Mouse (Mus musculus) liver, embryonic 15.5 days (tissue): ENCODE measurements around the gene Eif3b. TPM values are rescaled to one million over a fixed set of nuclear protein-coding genes. Genes with fewer than 3 reads are reported as not detected.

Experiments
- ATAC-seq: fragments of 200-750 bp; cut with Nextera tagmentation; 2 replicates; pipeline ENCODE4 v1.8.0; 2017; ENCODE audit warnings: moderate number of reproducible peaks, mild to moderate bottlenecking, moderate library complexity; ENCODE audit not compliant: insufficient read depth
- H3K27ac ChIP-seq: fragments of 300-500 bp; sonication (generic); replicated peaks from 2 replicates; pipeline ENCODE4 v1.5.1; 2015; ENCODE audit warnings: mild to moderate bottlenecking, inconsistent platforms
- H3K27me3 ChIP-seq: fragments of 300-500 bp; sonication (generic); 2 replicates; pipeline ENCODE4 v1.6.1; 2015; ENCODE audit warnings: mild to moderate bottlenecking, inconsistent platforms
- H3K36me3 ChIP-seq: fragments of 300-500 bp; sonication (generic); replicated peaks from 2 replicates; pipeline ENCODE4 v1.6.1; 2015; ENCODE audit warnings: moderate library complexity, mild to moderate bottlenecking, inconsistent platforms
- H3K4me1 ChIP-seq: fragments of 300-500 bp; sonication (generic); replicated peaks from 2 replicates; pipeline ENCODE4 v1.6.1; 2015; ENCODE audit warnings: inconsistent platforms
- H3K4me2 ChIP-seq: fragments of 300-500 bp; sonication (generic); 2 replicates; pipeline ENCODE4 v1.6.1; 2015; ENCODE audit warnings: moderate library complexity, mild to moderate bottlenecking, inconsistent platforms
- H3K4me3 ChIP-seq: fragments of 300-500 bp; sonication (generic); replicated peaks from 2 replicates; pipeline ENCODE4 v1.5.1; 2015; ENCODE audit warnings: mild to moderate bottlenecking, inconsistent platforms
- H3K9ac ChIP-seq: fragments of 300-500 bp; sonication (generic); 2 replicates; pipeline ENCODE4 v1.6.1; 2015; ENCODE audit warnings: moderate library complexity, mild to moderate bottlenecking, inconsistent platforms
- H3K9me3 ChIP-seq: fragments of 300-500 bp; sonication (generic); replicated peaks from 2 replicates; pipeline ENCODE4 v1.6.1; 2016; ENCODE audit warnings: inconsistent platforms
- WGBS: fragments of 180-500 bp; shearing (Covaris S2); methylation state at CpG from one replicate; pipeline ENCODE4 v1.1.7; 2015; ENCODE audit warnings: mixed read lengths; ENCODE audit not compliant: insufficient replicate concordance; 5-methylcytosine and 5-hydroxymethylcytosine counted together
- polyA plus RNA-seq: library from polyadenylated mRNA; unstranded; fragments of >200 nt; fragmentation: Nextera tagmentation; extraction: Ambion mirVana; gene quantifications from 2 replicates; pipeline ENCODE4 v1.2.1, GENCODE M21; 2015

The Eif3b gene
- polyA plus RNA-seq, 1 experiment from 2014 or later: 76.2 TPM

- 62% methylated on average over 6 of the region's 6 CpGs for WGBS
- Histone ChIP-seq H3K4me2 (no peak overlapping the region), H3K4me3 (no peak overlapping the region), H3K9ac (no peak overlapping the region), H3K27ac (no peak overlapping the region), H3K27me3 (no peaks in the 10 kb centered on the region), H3K9me3 (no peaks in the 10 kb centered on the region), H3K36me3 (no peaks in the 10 kb centered on the region), H3K4me1 (peaks cover 39% of the 10 kb centered on the region)
- no peak for ATAC-seq
Measured at GRCm38 (mm10) chr5:140382688-140383087, 36.4 kb upstream of the Eif3b start.

GRCm38 (mm10) chr5:140383559-140383958 is 35.6 kb upstream of the Eif3b start:
- H3K27ac ChIP-seq: no peak overlapping the region
- H3K4me2 ChIP-seq: no peak overlapping the region
- H3K27me3 ChIP-seq: no peaks in the 10 kb centered on the region
- WGBS: 39% methylated on average over 7 of the region's 7 CpGs
- H3K4me3 ChIP-seq: no peak overlapping the region
- H3K4me1 ChIP-seq: peaks cover 41% of the 10 kb centered on the region
- H3K9me3 ChIP-seq: no peaks in the 10 kb centered on the region
- H3K9ac ChIP-seq: no peak overlapping the region
- no peak for ATAC-seq
- no peaks in the 10 kb centered on the region for H3K36me3 ChIP-seq

GRCm38 (mm10) chr5:140384462-140384861 is 34.7 kb upstream of the Eif3b start:
- 64% methylated on average over 1 of the region's 1 CpGs for WGBS

GRCm38 (mm10) chr5:140387236-140387635 is 31.9 kb upstream of the Eif3b start:
- WGBS: 77% methylated on average over 7 of the region's 7 CpGs
- ATAC-seq: no peak
- Histone ChIP-seq H3K4me3 (no peak overlapping the region), H3K27ac (no peak overlapping the region), H3K9ac (no peak overlapping the region), H3K27me3 (peaks cover 10% of the 10 kb centered on the region; the same call in 1 of the 2 replicates), H3K36me3 (no peaks in the 10 kb centered on the region), H3K4me2 (no peak overlapping the region; the same call in 1 of the 2 replicates), H3K4me1 (peaks cover 43% of the 10 kb centered on the region), H3K9me3 (no peaks in the 10 kb centered on the region)

More at GRCm38 (mm10) chr5:140384462-140384861, 34.7 kb upstream of the Eif3b start:
- ATAC-seq: no peak
- H3K4me2 ChIP-seq: no peak overlapping the region
- no peak overlapping the region for H3K9ac ChIP-seq
- no peak overlapping the region for H3K4me3 ChIP-seq
- H3K36me3 ChIP-seq: no peaks in the 10 kb centered on the region
- peaks cover 44% of the 10 kb centered on the region for H3K4me1 ChIP-seq
- no peak overlapping the region for H3K27ac ChIP-seq
- H3K9me3 ChIP-seq: no peaks in the 10 kb centered on the region
- 0 out of 2 replicates have a peak, but pooled peaks cover 3% of the 10 kb centered on the region for H3K27me3 ChIP-seq

- Histone ChIP-seq H3K36me3 (no peaks in the 10 kb centered on the region), H3K27me3 (peaks cover 10% of the 10 kb centered on the region; the same call in 1 of the 2 replicates), H3K9ac (no peak overlapping the region), H3K27ac (peak overlapping the region; percentile 38; the same call in 1 of the 2 replicates), H3K4me1 (peaks cover 39% of the 10 kb centered on the region), H3K9me3 (no peaks in the 10 kb centered on the region), H3K4me2 (peak overlapping the region; percentile 99), H3K4me3 (peak overlapping the region; percentile 69)
- no peak for ATAC-seq
- 57% methylated on average over 12 of the region's 12 CpGs for WGBS
Measured at GRCm38 (mm10) chr5:140387816-140388510, 31.2 kb upstream of the Eif3b start.

GRCm38 (mm10) chr5:140388588-140389576 is 30.2 kb upstream of the Eif3b start, which contains the start of gene Snx8:
Snx8 (minus strand) TSS chr5:140389262.
- WGBS: under 1% methylated on average over 63 of the region's 63 CpGs
- H3K36me3 ChIP-seq: no peaks in the 10 kb centered on the region
- peak within 1 kb of the TSS; percentile 69 for H3K4me3 ChIP-seq

GRCm38 (mm10) chr5:140389647-140390046 is 29.5 kb upstream of the Eif3b start:
- H3K4me1 ChIP-seq: peaks cover 35% of the 10 kb centered on the region
- peaks cover 10% of the 10 kb centered on the region; the same call in 1 of the 2 replicates for H3K27me3 ChIP-seq
- no peaks in the 10 kb centered on the region for H3K9me3 ChIP-seq
- 0 out of 2 replicates have a peak overlapping the region, but pooled peaks have one; percentile 6 for H3K9ac ChIP-seq
- 41% methylated on average over 3 of the region's 3 CpGs for WGBS
- H3K4me3 ChIP-seq: peak overlapping the region; percentile 69
- H3K36me3 ChIP-seq: no peaks in the 10 kb centered on the region
- H3K4me2 ChIP-seq: peak overlapping the region; percentile 99
- ATAC-seq: no peak
- no peak overlapping the region for H3K27ac ChIP-seq

More at GRCm38 (mm10) chr5:140388588-140389576, 30.2 kb upstream of the Eif3b start, which contains the start of gene Snx8:
- Histone ChIP-seq H3K27ac (peak within 1 kb of the TSS; percentile 38; the same call in 1 of the 2 replicates), H3K9ac (peak within 1 kb of the TSS; percentile 63), H3K27me3 (peaks cover 10% of the 10 kb centered on the region; the same call in 1 of the 2 replicates), H3K4me2 (peak within 1 kb of the TSS; percentile 99), H3K4me1 (peaks cover 35% of the 10 kb centered on the region), H3K9me3 (no peaks in the 10 kb centered on the region)
- ATAC-seq: peak; percentile 85

GRCm38 (mm10) chr5:140391435-140391834 is 27.7 kb upstream of the Eif3b start:
- Histone ChIP-seq H3K4me2 (no peak overlapping the region), H3K9me3 (no peaks in the 10 kb centered on the region), H3K36me3 (no peaks in the 10 kb centered on the region), H3K9ac (no peak overlapping the region), H3K27me3 (peaks cover 10% of the 10 kb centered on the region; the same call in 1 of the 2 replicates), H3K4me1 (peaks cover 32% of the 10 kb centered on the region), H3K27ac (no peak overlapping the region), H3K4me3 (no peak overlapping the region)
- no peak for ATAC-seq
- WGBS: 39% methylated on average over 1 of the region's 1 CpGs

GRCm38 (mm10) chr5:140391981-140392380 is 27.1 kb upstream of the Eif3b start:
- Histone ChIP-seq H3K36me3 (no peaks in the 10 kb centered on the region), H3K27me3 (peaks cover 10% of the 10 kb centered on the region; the same call in 1 of the 2 replicates), H3K4me3 (no peak overlapping the region), H3K4me2 (no peak overlapping the region), H3K27ac (no peak overlapping the region), H3K9ac (no peak overlapping the region), H3K9me3 (no peaks in the 10 kb centered on the region), H3K4me1 (peaks cover 27% of the 10 kb centered on the region)
- 71% methylated on average over 5 of the region's 5 CpGs for WGBS
- no peak for ATAC-seq

- H3K9ac ChIP-seq: no peak overlapping the region
- H3K4me1 ChIP-seq: peaks cover 20% of the 10 kb centered on the region
- no peak overlapping the region for H3K4me2 ChIP-seq
- H3K9me3 ChIP-seq: no peaks in the 10 kb centered on the region
- no peak overlapping the region for H3K27ac ChIP-seq
- no peak for ATAC-seq
- peaks cover 10% of the 10 kb centered on the region; the same call in 1 of the 2 replicates for H3K27me3 ChIP-seq
- 41% methylated on average over 3 of the region's 3 CpGs for WGBS
- no peaks in the 10 kb centered on the region for H3K36me3 ChIP-seq
- no peak overlapping the region for H3K4me3 ChIP-seq
Measured at GRCm38 (mm10) chr5:140392701-140393100, 26.4 kb upstream of the Eif3b start.
